Mouse (Mus musculus): ENCODE measurements around the gene Gpnmb. TPM values are rescaled to one million over a fixed set of nuclear protein-coding genes. Genes with fewer than 3 reads are reported as not detected.
A peak's percentile ranks its signal among the peaks of the same experiment; 100 is the strongest.

Gene Gpnmb
- polyA plus RNA-seq (2014; fragmentation: Nextera tagmentation; extraction: Ambion mirVana): 1.9 and 8.4 TPM in 2 replicates

DNA sequence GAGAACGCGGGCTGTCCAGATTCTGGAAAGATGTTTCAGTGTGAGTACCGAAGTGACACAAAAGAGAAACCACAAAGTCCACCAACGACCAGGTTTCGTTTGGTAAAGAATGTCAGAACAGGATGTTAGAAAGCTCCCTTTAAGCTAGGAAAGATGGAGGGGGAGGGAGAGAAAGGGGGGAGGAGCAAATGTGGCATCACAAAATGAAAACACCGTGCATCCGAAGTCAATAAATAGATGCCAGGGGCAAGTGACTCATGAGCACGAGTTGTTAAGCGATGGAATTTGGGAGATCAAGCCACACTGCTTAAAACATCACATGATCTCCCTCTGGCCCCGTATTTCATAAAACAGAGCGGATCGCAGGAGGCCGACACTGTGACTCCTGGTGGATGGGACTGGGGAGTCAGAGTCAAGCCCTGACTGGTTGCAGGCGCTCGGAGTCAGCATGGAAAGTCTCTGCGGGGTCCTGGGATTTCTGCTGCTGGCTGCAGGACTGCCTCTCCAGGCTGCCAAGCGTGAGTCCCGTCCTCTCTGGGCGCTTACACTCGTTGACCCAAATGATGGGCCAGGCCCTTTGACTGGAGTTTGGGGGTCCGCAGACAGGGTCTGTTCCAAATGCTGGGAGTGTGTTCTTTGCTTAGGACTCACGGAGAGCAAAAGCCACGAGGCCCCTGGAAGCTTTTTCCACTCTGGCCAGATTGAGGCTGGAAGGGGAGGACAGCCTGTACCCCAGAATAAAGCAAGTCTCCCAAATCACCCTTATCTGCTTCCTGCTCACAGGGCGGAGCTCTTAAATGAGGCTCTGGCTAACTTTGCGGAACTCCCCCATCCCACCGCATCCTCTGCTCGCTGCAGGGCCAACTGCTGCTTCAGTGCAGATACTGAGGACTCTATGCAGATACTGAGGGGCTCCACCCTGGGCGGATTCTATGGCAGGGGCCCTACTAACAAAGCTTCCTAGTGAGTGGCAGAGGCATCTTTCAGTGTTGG is at the start of gene Gpnmb:
Gene Gpnmb, plus strand, starts transcription at position 272 of the 993 bp plus-strand sequence.
- H3K27me3 ChIP-seq (ENCODE audit: control insufficient read depth, insufficient read depth, low read length): 0 out of 2 replicates have a peak, but pooled peaks cover 5% of the 10 kb centered on the region
- H3K4me3 ChIP-seq (ENCODE audit: control insufficient read depth in 1 of 2, insufficient read depth in 1 of 2, low read depth in 1 of 2, low read length in 2 of 2): peak within 1 kb of the TSS; percentile 12 to 26
- H3K9ac ChIP-seq (ENCODE audit: low read length): peak within 1 kb of the TSS; percentile 48; the same call in 1 of the 2 replicates

DNA sequence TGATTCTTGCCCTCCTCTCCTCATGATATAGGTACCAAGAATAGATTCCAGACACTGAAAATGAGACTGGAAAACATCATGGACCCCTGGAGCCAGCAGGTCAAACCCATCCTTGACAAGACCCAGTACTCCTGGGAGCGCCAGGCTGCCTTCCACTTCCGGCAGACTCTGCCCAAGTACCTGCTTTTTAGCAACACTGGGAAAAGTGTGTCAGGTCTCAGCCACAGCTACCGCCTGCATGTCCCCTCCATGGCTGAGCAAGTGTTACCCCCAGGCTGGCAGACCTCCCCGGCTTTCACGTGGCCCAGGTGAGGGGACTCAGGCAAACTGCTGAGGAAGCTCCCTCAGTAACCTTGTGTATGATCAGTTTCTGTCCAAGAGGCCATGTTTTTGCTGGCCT is 46.4 kb upstream of the Gpnmb start:
- Histone ChIP-seq H3K27ac (replicated peaks in 1 of 2; ENCODE audit: control insufficient read depth in 1 of 2, insufficient read depth in 1 of 2, low read depth in 2 of 2, low read length in 2 of 2) (no peak overlapping the region), H3K9me3 (ENCODE audit: control insufficient read depth, low read length) (no peaks in the 10 kb centered on the region), H3K4me2 (ENCODE audit: low read length) (no peak overlapping the region), H3K9ac (ENCODE audit: low read length) (no peak overlapping the region), H3K4me3 (ENCODE audit: control insufficient read depth in 1 of 2, insufficient read depth in 1 of 2, low read depth in 1 of 2, low read length in 2 of 2) (no peak overlapping the region), H3K36me3 (ENCODE audit: control insufficient read depth, insufficient read depth, low read length) (no peaks in the 10 kb centered on the region), H3K27me3 (ENCODE audit: control insufficient read depth, insufficient read depth, low read length) (no peaks in the 10 kb centered on the region), H3K4me1 (ENCODE audit: control insufficient read depth in 2 of 2, insufficient read depth in 2 of 2, low read length in 2 of 2) (no peaks in the 10 kb centered on the region)
- 86% methylated on average over 5 of the region's 5 CpGs for WGBS
- no peak for ATAC-seq (ENCODE audit: insufficient number of reproducible peaks, insufficient read depth, low FRiP score, low read depth)

More for the DNA sequence above, at the start of gene Gpnmb:
- H3K27ac ChIP-seq (replicated peaks in 1 of 2; ENCODE audit: control insufficient read depth in 1 of 2, insufficient read depth in 1 of 2, low read depth in 2 of 2, low read length in 2 of 2): no peak within 1 kb of the TSS
- peak within 1 kb of the TSS; percentile 59 for H3K4me2 ChIP-seq (ENCODE audit: low read length)
- ATAC-seq (ENCODE audit: insufficient number of reproducible peaks, insufficient read depth, low FRiP score, low read depth): no peak
- no peaks in the 10 kb centered on the region for H3K9me3 ChIP-seq (ENCODE audit: control insufficient read depth, low read length)
- H3K4me1 ChIP-seq (ENCODE audit: control insufficient read depth in 2 of 2, insufficient read depth in 2 of 2, low read length in 2 of 2): peaks cover 9 to 10% of the 10 kb centered on the region in 2 experiments
- WGBS: 25% methylated on average over 28 of the region's 28 CpGs
- H3K36me3 ChIP-seq (ENCODE audit: control insufficient read depth, insufficient read depth, low read length): no peaks in the 10 kb centered on the region

GRCm38 (mm10) chr6:48991991-48992390 is 44.4 kb upstream of the Gpnmb start:
- H3K27me3 ChIP-seq (ENCODE audit: control insufficient read depth, insufficient read depth, low read length): no peaks in the 10 kb centered on the region
- H3K4me3 ChIP-seq (ENCODE audit: control insufficient read depth in 1 of 2, insufficient read depth in 1 of 2, low read depth in 1 of 2, low read length in 2 of 2): no peak overlapping the region
- ATAC-seq (ENCODE audit: insufficient number of reproducible peaks, insufficient read depth, low FRiP score, low read depth): no peak
- H3K4me2 ChIP-seq (ENCODE audit: low read length): no peak overlapping the region
- H3K27ac ChIP-seq (replicated peaks in 1 of 2; ENCODE audit: control insufficient read depth in 1 of 2, insufficient read depth in 1 of 2, low read depth in 2 of 2, low read length in 2 of 2): no peak overlapping the region
- H3K4me1 ChIP-seq (ENCODE audit: control insufficient read depth in 2 of 2, insufficient read depth in 2 of 2, low read length in 2 of 2): no peaks in the 10 kb centered on the region
- H3K9ac ChIP-seq (ENCODE audit: low read length): no peak overlapping the region
- no peaks in the 10 kb centered on the region for H3K9me3 ChIP-seq (ENCODE audit: control insufficient read depth, low read length)
- no peaks in the 10 kb centered on the region for H3K36me3 ChIP-seq (ENCODE audit: control insufficient read depth, insufficient read depth, low read length)
- 75% methylated on average over 4 of the region's 4 CpGs for WGBS

DNA sequence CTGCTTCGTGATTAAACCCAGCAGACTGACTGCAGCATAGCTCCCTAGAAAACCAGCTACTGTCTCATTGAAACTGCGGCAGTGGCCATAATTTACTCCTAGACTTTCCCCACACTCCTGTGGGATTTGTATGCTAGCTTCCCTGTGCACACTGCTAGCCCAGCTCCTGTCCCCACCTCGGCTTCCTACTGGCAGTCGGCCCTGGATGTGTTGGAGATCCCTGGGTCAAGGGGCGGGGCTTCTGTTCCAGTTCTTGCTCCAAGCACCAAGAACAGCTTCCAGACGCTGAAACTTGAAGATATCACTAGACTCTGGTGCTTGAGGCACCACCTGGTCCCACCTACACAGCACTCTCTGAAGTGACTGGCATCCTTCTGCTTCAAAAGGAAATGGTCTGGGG is 38.2 kb upstream of the Gpnmb start:
- H3K36me3 ChIP-seq (ENCODE audit: control insufficient read depth, insufficient read depth, low read length): no peaks in the 10 kb centered on the region
- 60% methylated on average over 6 of the region's 6 CpGs for WGBS
- no peaks in the 10 kb centered on the region for H3K27me3 ChIP-seq (ENCODE audit: control insufficient read depth, insufficient read depth, low read length)
- no peak overlapping the region for H3K4me3 ChIP-seq (ENCODE audit: control insufficient read depth in 1 of 2, insufficient read depth in 1 of 2, low read depth in 1 of 2, low read length in 2 of 2)
- no peak overlapping the region for H3K9ac ChIP-seq (ENCODE audit: low read length)
- no peaks in the 10 kb centered on the region for H3K9me3 ChIP-seq (ENCODE audit: control insufficient read depth, low read length)
- no peaks in the 10 kb centered on the region for H3K4me1 ChIP-seq (ENCODE audit: control insufficient read depth in 2 of 2, insufficient read depth in 2 of 2, low read length in 2 of 2)
- H3K4me2 ChIP-seq (ENCODE audit: low read length): no peak overlapping the region
- ATAC-seq (ENCODE audit: insufficient number of reproducible peaks, insufficient read depth, low FRiP score, low read depth): no peak
- H3K27ac ChIP-seq (replicated peaks in 1 of 2; ENCODE audit: control insufficient read depth in 1 of 2, insufficient read depth in 1 of 2, low read depth in 2 of 2, low read length in 2 of 2): no peak overlapping the region

DNA sequence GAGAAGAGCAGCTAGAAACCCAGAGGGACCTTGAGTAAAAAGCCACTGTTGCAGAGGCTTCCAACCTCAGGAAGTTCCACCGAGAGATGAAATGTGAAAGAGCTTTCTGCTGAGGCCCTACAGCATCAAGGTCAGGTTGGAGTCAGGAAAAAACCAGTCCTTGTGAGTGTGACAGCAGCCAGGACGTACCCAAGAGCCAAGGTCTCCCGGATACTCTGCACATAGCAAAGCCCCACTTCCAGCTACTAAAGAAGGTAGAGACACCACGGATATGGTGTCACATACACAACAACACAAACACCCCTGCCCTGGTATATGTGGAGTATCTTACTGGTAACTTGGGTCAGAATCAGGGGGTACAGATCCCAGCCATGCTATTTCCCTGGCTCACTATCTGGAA is 37.5 kb upstream of the Gpnmb start:
- H3K36me3 ChIP-seq (ENCODE audit: control insufficient read depth, insufficient read depth, low read length): no peaks in the 10 kb centered on the region
- WGBS: 73% methylated on average over 4 of the region's 4 CpGs
- no peaks in the 10 kb centered on the region for H3K4me1 ChIP-seq (ENCODE audit: control insufficient read depth in 2 of 2, insufficient read depth in 2 of 2, low read length in 2 of 2)
- H3K27me3 ChIP-seq (ENCODE audit: control insufficient read depth, insufficient read depth, low read length): no peaks in the 10 kb centered on the region
- H3K9me3 ChIP-seq (ENCODE audit: control insufficient read depth, low read length): no peaks in the 10 kb centered on the region
- H3K4me3 ChIP-seq (ENCODE audit: control insufficient read depth in 1 of 2, insufficient read depth in 1 of 2, low read depth in 1 of 2, low read length in 2 of 2): no peak overlapping the region
- H3K27ac ChIP-seq (replicated peaks in 1 of 2; ENCODE audit: control insufficient read depth in 1 of 2, insufficient read depth in 1 of 2, low read depth in 2 of 2, low read length in 2 of 2): no peak overlapping the region
- no peak overlapping the region for H3K4me2 ChIP-seq (ENCODE audit: low read length)
- ATAC-seq (ENCODE audit: insufficient number of reproducible peaks, insufficient read depth, low FRiP score, low read depth): no peak
- H3K9ac ChIP-seq (ENCODE audit: low read length): no peak overlapping the region

GRCm38 (mm10) chr6:49003381-49003780 is 33.0 kb upstream of the Gpnmb start:
- no peaks in the 10 kb centered on the region for H3K9me3 ChIP-seq (ENCODE audit: control insufficient read depth, low read length)
- H3K36me3 ChIP-seq (ENCODE audit: control insufficient read depth, insufficient read depth, low read length): no peaks in the 10 kb centered on the region
- no peak overlapping the region for H3K27ac ChIP-seq (replicated peaks in 1 of 2; ENCODE audit: control insufficient read depth in 1 of 2, insufficient read depth in 1 of 2, low read depth in 2 of 2, low read length in 2 of 2)
- H3K9ac ChIP-seq (ENCODE audit: low read length): no peak overlapping the region
- H3K27me3 ChIP-seq (ENCODE audit: control insufficient read depth, insufficient read depth, low read length): no peaks in the 10 kb centered on the region
- H3K4me2 ChIP-seq (ENCODE audit: low read length): no peak overlapping the region
- no peak overlapping the region for H3K4me3 ChIP-seq (ENCODE audit: control insufficient read depth in 1 of 2, insufficient read depth in 1 of 2, low read depth in 1 of 2, low read length in 2 of 2)
- WGBS: 41% methylated on average over 4 of the region's 4 CpGs
- no peak for ATAC-seq (ENCODE audit: insufficient number of reproducible peaks, insufficient read depth, low FRiP score, low read depth)
- peaks cover 1 to 2% of the 10 kb centered on the region in 2 experiments; a peak in 1 of 4 replicates for H3K4me1 ChIP-seq (ENCODE audit: control insufficient read depth in 2 of 2, insufficient read depth in 2 of 2, low read length in 2 of 2)

GRCm38 (mm10) chr6:49007981-49008380 is 28.4 kb upstream of the Gpnmb start:
- no peak for ATAC-seq (ENCODE audit: insufficient number of reproducible peaks, insufficient read depth, low FRiP score, low read depth)
- under 1% methylated on average over 9 of the region's 9 CpGs for WGBS
- no peaks in the 10 kb centered on the region for H3K36me3 ChIP-seq (ENCODE audit: control insufficient read depth, insufficient read depth, low read length)
- H3K27me3 ChIP-seq (ENCODE audit: control insufficient read depth, insufficient read depth, low read length): no peaks in the 10 kb centered on the region
- peak overlapping the region; percentile 54 for H3K9ac ChIP-seq (ENCODE audit: low read length)
- H3K4me2 ChIP-seq (ENCODE audit: low read length): peak overlapping the region; percentile 70
- H3K27ac ChIP-seq (replicated peaks in 1 of 2; ENCODE audit: control insufficient read depth in 1 of 2, insufficient read depth in 1 of 2, low read depth in 2 of 2, low read length in 2 of 2): no peak overlapping the region
- peaks cover 3 to 6% of the 10 kb centered on the region in 2 experiments; a peak in 2 of 4 replicates for H3K4me1 ChIP-seq (ENCODE audit: control insufficient read depth in 2 of 2, insufficient read depth in 2 of 2, low read length in 2 of 2)
- H3K4me3 ChIP-seq (ENCODE audit: control insufficient read depth in 1 of 2, insufficient read depth in 1 of 2, low read depth in 1 of 2, low read length in 2 of 2): peak overlapping the region; percentile 37 to 45
- peaks cover 4% of the 10 kb centered on the region; the same call in 1 of the 2 replicates for H3K9me3 ChIP-seq (ENCODE audit: control insufficient read depth, low read length)

Measured in heart, embryonic 14.5 days (tissue).